Comparison of ENCODE assay signal across 8 mouse cellular contexts in genomic region chr13:55634639-55635127, GRCm38 (mm10). TPM values are rescaled to one million over a fixed set of nuclear protein-coding genes. Genes with fewer than 3 reads are reported as not detected.
DNase-seq lines count a peak whose midpoint lies in the region; ATAC-seq and TF ChIP-seq lines count a peak whose summit lies in the region.

TSS of gene Ddx46 (plus strand) at chr13:55635027.

- ATAC-seq in forebrain, postnatal 0 days: peak; percentile 98
- ATAC-seq in lung, postnatal 0 days: peak; percentile 98

- H3K36me3 ChIP-seq in MEL (ENCODE audit: control insufficient read depth in 1 of 2, insufficient read depth in 2 of 2, low read length in 2 of 2): peaks cover 11 to 14% of the 10 kb centered on the region in 2 experiments
- peaks cover 32% of the 10 kb centered on the region for H3K36me3 ChIP-seq in forebrain, postnatal 0 days (ENCODE audit: insufficient read depth)
- 0 out of 2 replicates have a peak, but pooled peaks cover 7% of the 10 kb centered on the region for H3K36me3 ChIP-seq in lung, postnatal 0 days (ENCODE audit: insufficient read depth, low read length)

- H3K9ac ChIP-seq in MEL (ENCODE audit: control insufficient read depth, low read depth, low read length, poor library complexity, severe bottlenecking): peak within 1 kb of the TSS; percentile 95
- peak within 1 kb of the TSS; percentile 78 for H3K9ac ChIP-seq in forebrain, postnatal 0 days
- H3K9ac ChIP-seq in lung, postnatal 0 days (replicated peaks; ENCODE audit: low read depth): peak within 1 kb of the TSS; percentile 88

- H3K4me1 ChIP-seq in MEL (ENCODE audit: control insufficient read depth in 1 of 2, insufficient read depth in 2 of 2, low read length in 2 of 2): peaks cover 0 to 6% of the 10 kb centered on the region in 2 experiments; a peak in 2 of 4 replicates
- H3K4me1 ChIP-seq in cerebellum, adult 2 months (ENCODE audit: control insufficient read depth, insufficient read depth, low read length): no peaks in the 10 kb centered on the region
- peaks cover 4% of the 10 kb centered on the region; the same call in 1 of the 2 replicates for H3K4me1 ChIP-seq in forebrain, postnatal 0 days (ENCODE audit: insufficient read depth)
- H3K4me1 ChIP-seq in lung, postnatal 0 days (ENCODE audit: insufficient read depth, low read depth, low read length): peaks cover 3% of the 10 kb centered on the region; the same call in 1 of the 2 replicates

- peak within 1 kb of the TSS; percentile 49 for H3K27ac ChIP-seq in MEL (ENCODE audit: control insufficient read depth, low read depth, low read length)
- peak within 1 kb of the TSS; percentile 63; the same call in 1 of the 2 replicates for H3K27ac ChIP-seq in cerebellum, adult 2 months (ENCODE audit: insufficient read depth, low read length)
- peak within 1 kb of the TSS; percentile 48; the same call in 1 of the 2 replicates for H3K27ac ChIP-seq in forebrain, postnatal 0 days (ENCODE audit: low read depth, low read length)
- peak within 1 kb of the TSS; percentile 52; the same call in 1 of the 2 replicates for H3K27ac ChIP-seq in lung, postnatal 0 days (ENCODE audit: low read length)

- H3K4me3 ChIP-seq in MEL (ENCODE audit: control insufficient read depth in 1 of 2, insufficient read depth in 1 of 2, low read depth in 2 of 2, low read length in 2 of 2): peak within 1 kb of the TSS; percentile 95 to 97
- H3K4me3 ChIP-seq in cerebellum, adult 2 months (replicated peaks; ENCODE audit: insufficient read depth, low read depth, low read length): peak within 1 kb of the TSS; percentile 85
- peak within 1 kb of the TSS; percentile 98 for H3K4me3 ChIP-seq in forebrain, postnatal 0 days (ENCODE audit: low read depth, low read length)
- H3K4me3 ChIP-seq in lung, postnatal 0 days (ENCODE audit: low read depth, low read length): peak within 1 kb of the TSS; percentile 95

- H3K27me3 ChIP-seq in MEL (ENCODE audit: control insufficient read depth in 1 of 2, insufficient read depth in 2 of 2, low read length in 2 of 2): no peaks in the 10 kb centered on the region
- no peaks in the 10 kb centered on the region for H3K27me3 ChIP-seq in cerebellum, adult 2 months (ENCODE audit: control insufficient read depth, insufficient read depth, low read length)
- H3K27me3 ChIP-seq in forebrain, postnatal 0 days (ENCODE audit: insufficient read depth, low read length): no peaks in the 10 kb centered on the region
- H3K27me3 ChIP-seq in lung, postnatal 0 days (replicated peaks; ENCODE audit: insufficient read depth, low read length): no peaks in the 10 kb centered on the region

- 4% methylated on average over 30 of the region's 30 CpGs for WGBS in cerebellum, adult 2 months
- 5% methylated on average over 30 of the region's 30 CpGs for WGBS in forebrain, postnatal 0 days
- 7% methylated on average over 30 of the region's 30 CpGs for WGBS in lung, postnatal 0 days

- TF ChIP-seq POLR2A in MEL (IDR thresholded peaks at IDR 0.05; ENCODE audit: control insufficient read depth in 1 of 2, insufficient read depth in 1 of 2, low read depth in 1 of 2, low read length in 2 of 2, poor library complexity in 1 of 2): peak; percentile 82 to 93; a peak in 3 of 4 replicates
- peak; percentile 95 for TF ChIP-seq POLR2A in cerebellum, adult 2 months (IDR thresholded peaks at IDR 0.05; ENCODE audit: borderline replicate concordance, insufficient read depth, low read length)

- TF ChIP-seq CTCF in MEL (IDR thresholded peaks at IDR 0.05 in 2 of 3, conservative IDR thresholded peaks at IDR 0.05 in 1 of 3; ENCODE audit: control insufficient read depth in 1 of 3, insufficient read depth in 1 of 3, low read depth in 2 of 3, low read length in 3 of 3, poor library complexity in 1 of 3, severe bottlenecking in 1 of 3): peak; percentile 82 to 91 (median 91)
- peak; percentile 79 for TF ChIP-seq CTCF in cerebellum, adult 2 months (IDR thresholded peaks at IDR 0.05; ENCODE audit: borderline replicate concordance, insufficient read depth, low read depth, low read length)
- peak; percentile 95 for TF ChIP-seq CTCF in forebrain, postnatal 0 days (IDR thresholded peaks at IDR 0.05; ENCODE audit: low read depth)
- peak; percentile 95 for TF ChIP-seq CTCF in lung, postnatal 0 days (IDR thresholded peaks at IDR 0.05)

- peak; percentile 95 for DNase-seq in MEL (ENCODE audit: low read depth, low spot score)
- DNase-seq in cerebellum, adult 2 months: peak; percentile 86 to 90
- peak; percentile 92 for DNase-seq in forebrain, postnatal 0 days
- peak; percentile 94 for DNase-seq in heart, postnatal 4 days
- DNase-seq in layer of hippocampus, adult 9-10 months (ENCODE audit: low spot score): peak; percentile 52
- peak; percentile 95 for DNase-seq in lung, postnatal 0 days (ENCODE audit: low spot score)
- DNase-seq in ovary, postnatal 14 days (ENCODE audit: low spot score): peak; percentile 87
- DNase-seq in thymus, postnatal 14 days: peak; percentile 92

- TF ChIP-seq RAD21 in MEL (IDR thresholded peaks at IDR 0.05; ENCODE audit: low read depth, low read length): no peak

- peak in 1 of 2 experiments; percentile 43; a peak in 1 of 4 replicates for TF ChIP-seq EP300 in MEL (IDR thresholded peaks at IDR 0.05; ENCODE audit: low read depth in 1 of 2, low read length in 2 of 2)
- no peak for TF ChIP-seq EP300 in lung, postnatal 0 days (IDR thresholded peaks at IDR 0.05)

- peak within 1 kb of the TSS; percentile 60 for H3K4me2 ChIP-seq in forebrain, postnatal 0 days (ENCODE audit: low read depth)
- peak within 1 kb of the TSS; percentile 86 for H3K4me2 ChIP-seq in lung, postnatal 0 days (replicated peaks; ENCODE audit: low read depth, low read length)

- no peaks in the 10 kb centered on the region for H3K9me3 ChIP-seq in MEL (replicated peaks; ENCODE audit: insufficient read depth, low read length)
- H3K9me3 ChIP-seq in forebrain, postnatal 0 days (ENCODE audit: low read length): no peaks in the 10 kb centered on the region
- no peaks in the 10 kb centered on the region for H3K9me3 ChIP-seq in lung, postnatal 0 days (ENCODE audit: low read length)

- peaks cover 24% of the 10 kb centered on the region for H3K79me2 ChIP-seq in MEL (ENCODE audit: control insufficient read depth, insufficient read depth, low read length, poor library complexity)

TF ChIP-seq in MEL, 35 proteins besides CTCF, POLR2A, EP300 and RAD21 (continues in another document):
- TF ChIP-seq E2F4 (IDR thresholded peaks at IDR 0.05; ENCODE audit: borderline replicate concordance, low read depth, low read length) (no peak), ZMIZ1 (IDR thresholded peaks at IDR 0.05; ENCODE audit: low read depth, low read length) (peak; percentile 78), GATA1 (IDR thresholded peaks at IDR 0.05; ENCODE audit: low read depth, low read length) (no peak), ZNF384 (IDR thresholded peaks at IDR 0.05; ENCODE audit: low read depth, low read length) (no peak), GABPA (IDR thresholded peaks at IDR 0.05; ENCODE audit: low read depth, low read length) (peak; percentile 88; the same call in 1 of the 2 replicates), TBP (IDR thresholded peaks at IDR 0.05; ENCODE audit: low read depth, low read length) (peak; percentile 84), ETS1 (IDR thresholded peaks at IDR 0.05; ENCODE audit: low read depth, low read length) (peak; percentile 48; the same call in 1 of the 2 replicates), ZKSCAN1 (IDR thresholded peaks at IDR 0.05; ENCODE audit: low read depth, low read length) (no peak), CHD1 (IDR thresholded peaks at IDR 0.05; ENCODE audit: low read depth, low read length) (no peak), POLR2AphosphoS5 (IDR thresholded peaks at IDR 0.05; ENCODE audit: borderline replicate concordance, low read depth, low read length) (no peak), NRF1 (IDR thresholded peaks at IDR 0.05; ENCODE audit: insufficient read depth, low read depth, low read length, poor library complexity, severe bottlenecking) (peak; percentile 66), ZC3H11A (IDR thresholded peaks at IDR 0.05; ENCODE audit: low read depth, low read length) (no peak), TCF12 (IDR thresholded peaks at IDR 0.05; ENCODE audit: low read depth, low read length) (peak; percentile 79), JUND (IDR thresholded peaks at IDR 0.05; ENCODE audit: low read depth, low read length) (no peak), HCFC1 (IDR thresholded peaks at IDR 0.05; ENCODE audit: low read depth, low read length) (peak; percentile 95), USF2 (IDR thresholded peaks at IDR 0.05; ENCODE audit: borderline replicate concordance in 1 of 2, insufficient read depth in 1 of 2, low read depth in 1 of 2, low read length in 2 of 2) (no peak), MAZ (IDR thresholded peaks at IDR 0.05; ENCODE audit: low read depth, low read length) (no peak), BHLHE40 (IDR thresholded peaks at IDR 0.05; ENCODE audit: borderline replicate concordance, low read depth, low read length) (no peak), ELF1 (IDR thresholded peaks at IDR 0.05; ENCODE audit: low read depth, low read length) (peak; percentile 93), USF1 (IDR thresholded peaks at IDR 0.05; ENCODE audit: low read depth, low read length) (0 out of 2 replicates have a peak, but pooled peaks have one; percentile 19), MXI1 (IDR thresholded peaks at IDR 0.05; ENCODE audit: low read depth, low read length) (peak; percentile 93), RCOR1 (IDR thresholded peaks at IDR 0.05; ENCODE audit: low read depth, low read length) (no peak), NELFE (IDR thresholded peaks at IDR 0.05; ENCODE audit: low read depth, low read length) (peak; percentile 95), MAX (IDR thresholded peaks at IDR 0.05; ENCODE audit: low read length) (peak; percentile 88), CHD2 (IDR thresholded peaks at IDR 0.05; ENCODE audit: low read length) (no peak), KAT2A (conservative IDR thresholded peaks at IDR 0.05; ENCODE audit: low read depth, low read length) (peak; percentile 75), TAL1 (IDR thresholded peaks at IDR 0.05; ENCODE audit: low read length) (no peak), MYB (IDR thresholded peaks at IDR 0.05; ENCODE audit: low read depth, low read length) (peak; percentile 62), MAFK (IDR thresholded peaks at IDR 0.05; ENCODE audit: borderline replicate concordance, low read depth, low read length) (no peak)

RNA-seq across cellular contexts. Expression of gene Ddx46, which starts in this region (rescaled TPM):
- total RNA-seq in MEL (2012; rRNA removed): 52.8 and 58.3 TPM in 2 replicates
- polyA plus RNA-seq in MEL (2012; ENCODE audit: insufficient read depth in 1 of 2, insufficient read length in 2 of 2, low read depth in 1 of 2, low replicate concordance in 2 of 2, missing spikeins in 1 of 2): 100 to 1,000 TPM in 1 of 2 experiments, 10 to 100 TPM in 1; 89.5 to 122 TPM
- polyA plus RNA-seq in cerebellum, adult 2 months (2012; rRNA removed): 55.3 and 58.6 TPM in 2 replicates
- total RNA-seq in forebrain, postnatal 0 days (2014; rRNA removed): 28.0 and 34.7 TPM in 2 replicates
- 17.7 and 20.1 TPM in 2 replicates for polyA plus RNA-seq in forebrain, postnatal 0 days (2015; fragmentation: Nextera tagmentation; extraction: Ambion mirVana)
- total RNA-seq in heart, postnatal 4 days (2021): 10 to 100 TPM; 33.8 to 34.3 TPM
- 18.1 and 18.2 TPM in 2 replicates for polyA plus RNA-seq in lung, postnatal 0 days (2015; fragmentation: Nextera tagmentation; extraction: Ambion mirVana)

Comparison
In these comparisons a context has a peak if more than half of its experiments do, and no peak if none do; other contexts are left out.
1. Peak in every context shown above with its lines: DNase-seq, ATAC-seq, H3K4me3 ChIP-seq and H3K27ac ChIP-seq.